Mouse (Mus musculus) heart, postnatal 14 days (tissue): Measurements from ENCODE around the gene Kdm4b. TPM values are rescaled to one million over a fixed set of nuclear protein-coding genes. Genes with fewer than 3 reads are reported as not detected.
A peak's percentile ranks its signal among the peaks of the same experiment; 100 is the strongest.

Experiments used
- DNase-seq, 2 experiments: peaks; one replicate each; pipeline ENCODE4 v3.0.0; 2021 to 2022
- intact Hi-C: fragments of 180-260 bp; cut with DNase I; formaldehyde crosslinking; loops from one replicate; pipeline ENCODE4 v1.15.1; 2025
- microRNA-seq, 2 experiments: library from miRNA; unstranded; fragments of <30 nt; microRNA quantifications; one replicate each; pipeline ENCODE4 v1.2.0; 2021 to 2022
- total RNA-seq, 2 experiments: library from RNA; stranded (reverse); gene quantifications; 2 replicates each; pipeline ENCODE4 v1.2.3; 2021

Kdm4b gene
- total RNA-seq, 2 experiments from 2014 or later, result 44.3 to 44.9 TPM

DNA sequence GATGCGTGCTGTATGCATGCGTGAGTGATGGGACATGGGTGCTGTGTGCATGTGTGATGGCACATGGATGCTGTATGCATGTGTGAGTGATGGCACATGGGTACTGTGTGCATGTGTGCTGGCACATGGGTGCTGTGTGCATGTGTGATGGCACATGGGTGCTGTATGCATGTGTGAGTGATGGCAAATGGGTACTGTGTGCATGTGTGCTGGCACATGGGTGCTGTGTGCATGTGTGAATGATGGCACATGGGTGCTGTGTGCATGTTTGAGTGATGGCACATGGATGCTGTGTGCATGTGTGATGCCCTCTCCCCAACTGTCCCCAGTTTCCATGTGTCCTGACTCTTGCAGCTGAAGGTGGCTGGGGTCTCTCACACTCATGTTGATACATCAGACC, 94.2 kb downstream of the Kdm4b start:
- intact Hi-C loops, result no loop called here
- no peak for DNase-seq

DNA sequence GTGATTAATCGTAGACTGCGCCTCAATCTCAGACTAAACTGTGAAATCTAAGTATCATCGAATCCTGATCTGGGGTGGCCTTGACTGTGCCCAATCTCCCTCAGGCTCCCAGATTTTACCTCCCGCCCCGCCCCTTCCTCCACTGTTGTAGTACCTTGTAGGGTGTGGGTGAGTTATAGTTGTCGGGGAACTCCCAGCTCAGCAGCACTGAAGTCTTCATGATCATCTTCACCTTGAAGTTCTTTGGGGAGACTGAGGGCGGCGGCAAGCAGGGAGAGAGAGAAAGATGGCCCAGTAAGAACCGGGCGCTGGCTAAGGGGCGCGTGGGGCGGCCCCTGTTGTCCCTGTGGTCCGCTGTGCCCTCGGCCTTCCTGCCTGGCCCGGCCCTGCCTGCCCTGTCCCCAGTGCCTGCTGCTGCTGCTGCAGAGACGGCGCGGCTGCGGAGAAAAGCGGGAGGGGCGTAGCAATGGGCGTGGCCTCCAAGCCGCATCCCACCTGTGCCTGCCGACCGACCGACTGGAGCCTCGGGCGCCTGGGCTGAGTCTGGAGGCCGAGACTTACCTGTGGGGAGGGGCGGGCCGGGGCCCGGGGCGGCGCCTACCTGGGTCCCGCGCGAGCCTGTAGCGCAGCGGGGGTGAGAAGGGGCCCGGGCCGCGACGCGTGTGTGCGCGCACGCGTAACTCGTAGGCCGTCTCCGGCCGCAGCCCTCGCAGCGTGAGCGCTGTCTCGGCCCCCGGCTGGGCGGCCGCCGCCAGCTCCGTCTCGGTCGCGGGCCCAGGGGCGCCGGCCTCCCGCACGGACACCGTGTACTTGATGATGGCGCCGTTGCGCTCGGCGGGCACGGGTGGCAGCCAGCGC, 99.1 kb downstream of the Kdm4b start:
- intact Hi-C loops, result loop anchor here (2.0 to 5.0 kb wide), 2 partner anchors 54 to 132 kb away; no protein-coding TSS in a partner anchor
- peak; percentile 25 to 32 for DNase-seq

DNA sequence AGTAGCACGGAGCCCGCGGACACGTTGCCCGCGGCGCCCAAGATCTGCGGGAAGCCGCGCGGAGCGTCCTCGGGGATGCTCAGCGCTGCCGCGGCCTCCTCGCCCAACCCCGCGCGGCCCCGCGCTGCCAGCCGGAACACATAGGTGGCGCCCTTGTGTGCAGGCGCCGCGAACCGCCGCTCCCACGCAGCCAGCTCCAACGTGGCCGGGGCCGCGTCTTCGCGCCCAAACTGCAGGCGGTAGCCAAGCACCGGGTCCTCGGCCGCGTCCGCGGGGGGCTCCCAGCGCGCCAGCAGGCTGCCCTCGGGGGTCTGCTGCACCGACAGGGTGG, 99.7 kb downstream of the Kdm4b start:
- intact Hi-C loops, result loop anchor here (2.0 to 5.0 kb wide), 2 partner anchors 53 to 132 kb away; no protein-coding TSS in a partner anchor
- DNase-seq, result peak; percentile 89 to 93

DNA sequence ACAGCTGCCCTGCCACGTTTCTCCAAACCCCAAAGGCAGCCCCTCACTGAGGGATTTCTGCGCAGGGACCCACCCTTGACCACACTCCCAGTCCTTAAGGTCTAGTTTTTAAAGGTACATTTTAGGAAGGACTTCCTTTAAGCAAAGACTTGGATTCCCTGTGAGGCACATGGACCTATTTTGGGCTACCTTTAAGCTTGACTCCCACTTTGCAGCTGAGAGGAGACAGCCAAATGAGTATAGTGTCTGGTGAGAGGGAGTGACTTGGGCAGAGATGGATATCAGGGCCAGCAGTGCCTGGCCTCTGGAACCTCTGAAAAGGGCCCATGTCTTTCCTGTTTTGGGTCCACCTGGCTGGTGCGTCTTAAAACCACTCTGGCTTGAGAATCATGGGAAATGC, 100.1 kb downstream of the Kdm4b start:
- no peak for DNase-seq
- intact Hi-C loops, result loop anchor here (2.0 to 5.0 kb wide), 2 partner anchors 53 to 131 kb away; no protein-coding TSS in a partner anchor

DNA sequence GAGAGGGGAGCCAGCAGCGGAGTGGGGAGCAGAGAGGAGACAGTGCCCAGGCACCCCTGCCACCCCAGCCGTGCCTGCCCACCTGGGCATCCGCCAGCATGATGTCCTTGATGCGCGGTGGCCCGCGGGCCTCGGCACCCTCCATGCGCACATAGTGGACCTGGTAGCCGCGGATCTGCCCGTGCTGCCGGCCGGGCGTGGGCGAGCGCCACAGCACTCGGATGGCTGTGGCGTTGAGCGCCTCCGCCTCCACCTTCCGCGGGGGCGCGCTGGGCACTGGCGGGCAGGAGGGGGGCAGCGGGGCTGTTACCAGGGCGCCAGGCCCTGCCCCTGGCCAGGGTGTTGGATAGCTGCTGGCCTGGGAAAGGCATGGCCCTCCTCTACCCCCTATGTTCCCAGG, 102.0 kb downstream of the Kdm4b start:
- DNase-seq, result no peak
- intact Hi-C loops, result loop anchor here (5.0 kb wide), 1 partner anchor 129 kb away; no protein-coding TSS in a partner anchor

DNA sequence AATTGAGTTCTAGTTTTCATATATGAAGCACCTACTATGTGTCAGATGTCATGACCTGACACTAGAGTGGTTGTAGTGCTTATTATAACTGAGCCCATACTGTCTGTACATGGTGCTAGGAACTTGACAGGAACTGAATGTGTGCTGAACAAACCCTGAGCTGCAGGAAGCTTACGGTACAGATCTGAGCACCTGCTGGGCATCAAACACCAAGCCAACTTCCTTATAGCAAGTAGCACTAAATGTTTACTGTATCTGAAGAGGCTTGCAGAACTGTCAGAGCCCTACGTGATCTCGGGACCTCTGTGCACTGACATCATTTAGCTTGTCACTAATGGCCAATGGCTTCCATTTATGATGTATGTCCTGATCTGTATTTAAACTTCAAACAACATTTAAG, 105.7 kb downstream of the Kdm4b start:
- intact Hi-C loops, result no loop called here
- DNase-seq, result no peak

DNA sequence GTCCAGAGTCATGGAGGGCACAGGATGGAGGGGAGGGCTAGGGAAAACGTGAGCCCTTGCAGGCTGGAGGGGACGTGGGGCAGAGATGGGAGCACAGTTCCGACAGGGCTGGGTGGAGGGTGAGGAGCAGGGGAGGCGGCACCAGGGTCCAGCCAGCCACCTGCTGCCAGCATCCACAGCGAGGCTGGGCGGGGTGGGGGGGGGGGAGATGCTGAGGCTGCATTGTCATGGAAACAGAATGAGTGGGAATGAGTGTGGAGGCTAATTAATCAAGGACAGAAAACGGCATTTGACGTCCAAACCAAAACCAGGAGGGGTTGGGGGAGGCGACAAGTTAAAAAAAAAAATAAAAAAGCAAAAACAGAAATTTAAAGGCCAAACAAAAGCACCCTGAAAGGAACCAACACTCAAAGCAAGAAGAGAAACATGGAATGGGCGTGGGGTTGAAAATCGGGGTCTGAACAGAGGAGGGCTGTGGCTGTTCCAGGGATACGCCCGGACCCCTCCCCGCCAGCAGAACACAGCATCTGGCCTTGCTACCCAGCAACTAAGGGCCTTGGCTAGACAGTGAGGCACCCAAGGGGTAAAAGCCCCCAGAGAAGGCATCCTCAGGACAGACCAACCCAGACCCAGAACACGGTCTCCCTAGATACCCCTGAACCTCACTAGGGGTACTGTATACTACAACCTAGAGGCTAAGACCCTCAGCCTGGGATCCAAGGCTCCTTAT, 114.0 kb downstream of the Kdm4b start:
- no peak for DNase-seq
- intact Hi-C loops, result no loop called here

DNA sequence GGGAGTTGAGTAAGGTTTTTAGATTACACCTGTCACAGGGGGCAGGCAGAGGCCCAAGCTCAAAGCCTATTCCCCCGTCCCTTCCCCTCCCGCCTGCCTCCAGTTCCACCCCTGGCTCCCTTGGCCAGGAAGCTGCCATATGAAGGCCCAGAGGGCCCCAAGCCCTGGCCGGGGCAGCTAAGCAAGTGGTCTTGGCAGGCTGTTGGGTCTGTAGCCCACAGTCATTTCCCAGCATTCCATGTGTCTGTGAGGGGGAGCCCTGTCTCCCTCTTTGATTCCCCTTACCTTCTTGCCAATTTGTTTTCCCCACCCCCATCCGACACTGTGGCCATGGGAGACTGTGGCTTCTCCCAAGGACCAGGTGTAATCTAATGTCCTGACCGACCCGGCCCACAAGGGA, 116.5 kb downstream of the Kdm4b start:
- DNase-seq, result no peak
- intact Hi-C loops, result no loop called here

DNA sequence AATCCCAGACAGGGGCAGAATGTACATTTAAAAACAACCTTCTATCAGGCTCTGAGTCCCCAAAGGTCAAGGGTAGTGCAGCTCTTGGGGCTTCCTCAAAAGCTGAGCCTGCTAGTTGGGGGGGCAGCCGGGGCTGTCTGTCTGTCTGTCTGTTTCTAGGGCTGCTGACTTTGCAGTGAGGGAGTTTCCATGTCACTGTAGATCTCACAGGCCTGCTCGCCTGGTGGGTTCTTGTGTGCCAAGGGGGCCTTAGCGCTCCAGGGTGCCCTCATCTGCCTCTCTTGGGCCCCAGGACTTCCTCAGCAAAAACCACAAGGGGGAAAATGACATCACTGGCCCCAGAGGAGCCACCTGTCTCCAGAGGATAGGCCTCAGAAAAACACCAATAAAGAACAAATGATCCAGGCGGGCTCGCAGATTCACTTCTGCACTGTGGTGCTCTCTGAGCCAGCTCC, 117.5 kb downstream of the Kdm4b start:
- intact Hi-C loops, result no loop called here
- DNase-seq, result no peak

DNA sequence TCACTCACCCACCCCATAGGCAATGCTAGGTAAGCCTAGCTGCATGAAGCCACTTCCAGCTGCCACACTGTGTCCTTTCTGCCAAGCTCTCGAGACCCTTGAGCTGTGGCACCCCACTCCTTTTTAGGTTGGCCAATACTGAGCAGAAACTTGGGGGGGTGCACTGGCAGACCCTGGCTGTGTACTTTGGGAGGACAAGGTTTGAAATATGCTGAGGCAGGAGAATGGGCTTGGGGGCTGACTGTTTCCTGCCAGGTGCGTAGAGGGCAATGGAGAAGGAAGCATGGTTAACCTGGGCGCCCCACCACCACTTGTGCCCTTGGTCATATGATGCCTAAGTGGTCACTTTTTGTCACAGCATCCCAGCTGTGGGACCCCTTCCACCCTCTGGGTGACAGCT, 118.9 kb downstream of the Kdm4b start:
- no peak for DNase-seq
- intact Hi-C loops, result no loop called here

DNA sequence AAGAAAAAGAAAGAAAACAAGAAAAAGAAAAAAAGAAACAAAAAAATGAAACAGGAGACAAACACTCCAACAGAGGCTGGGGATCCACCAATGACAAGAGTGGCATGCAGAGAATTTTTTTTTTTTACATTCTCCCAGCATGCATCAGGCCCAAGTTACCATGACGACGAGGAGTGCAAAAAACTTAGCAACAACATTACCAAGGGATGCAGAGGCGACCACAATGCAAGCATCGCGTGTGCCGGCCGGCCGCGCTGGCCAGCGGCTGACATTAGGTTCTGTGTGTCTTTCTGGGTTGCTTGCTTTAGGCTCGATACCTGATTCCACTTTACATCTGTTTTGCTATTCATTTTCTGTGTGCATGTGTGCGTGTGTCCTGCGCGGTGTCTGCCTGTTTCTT, 119.5 kb downstream of the Kdm4b start:
- no peak for DNase-seq
- intact Hi-C loops, result no loop called here

DNA sequence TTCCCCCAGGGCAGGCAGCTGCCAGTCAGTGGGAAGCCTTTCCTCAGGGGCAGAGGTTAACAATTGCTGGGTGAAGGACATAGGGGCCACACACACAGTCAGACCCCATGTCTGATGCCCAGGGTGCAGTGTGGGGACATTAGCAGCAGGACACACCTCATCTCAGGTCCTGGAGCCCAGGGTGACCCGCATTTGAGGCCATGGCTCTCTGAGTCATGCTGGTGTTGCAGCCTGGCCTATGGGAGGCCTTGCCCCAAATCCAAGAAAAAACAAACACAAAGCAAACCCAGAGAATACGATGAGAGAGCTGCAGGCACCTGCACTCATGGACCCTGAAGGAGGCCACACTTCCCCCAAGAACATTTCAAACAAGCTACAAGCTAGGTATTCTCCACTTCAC, 121.9 kb downstream of the Kdm4b start:
- intact Hi-C loops, result no loop called here
- DNase-seq, result no peak

Small RNA genes within 50 kb of the gene (microRNA-seq; reads per million reads assigned to microRNA genes)
- gene Mir6977, result 0 to 2.4 reads per million in 2 experiments

Other genes starting within 250 kb of the Kdm4b start
- 10 to 100 TPM; 37.3 to 39.8 TPM for gene Hdgfl2, start 246.4 kb upstream of the Kdm4b start, total RNA-seq
- gene Plin4, start 216.3 kb upstream of the Kdm4b start, total RNA-seq, result 100 to 1,000 TPM; 125 to 147 TPM
- gene Plin5, start 208.5 kb upstream of the Kdm4b start, total RNA-seq, result 100 to 1,000 TPM; 154 to 166 TPM
- gene Lrg1, start 204.1 kb upstream of the Kdm4b start, total RNA-seq, result 10 to 100 TPM; 36.7 to 45.8 TPM
- 10 to 100 TPM; 14.5 to 14.7 TPM for gene Sema6b, start 185.7 kb upstream of the Kdm4b start, total RNA-seq
- 1 to 10 TPM; 3.5 to 5.1 TPM for gene Tnfaip8l1, start 163.6 kb upstream of the Kdm4b start, total RNA-seq
- 10 to 100 TPM; 33.2 to 34.6 TPM for gene Mydgf, start 142.1 kb upstream of the Kdm4b start, total RNA-seq
- 10 to 100 TPM; 32.8 to 36.6 TPM for gene Dpp9, start 107.2 kb upstream of the Kdm4b start, total RNA-seq
- gene Fem1a, start 69.3 kb upstream of the Kdm4b start, total RNA-seq, result 10 to 100 TPM; 90.4 to 94.6 TPM
- gene Ticam1, start 49.3 kb upstream of the Kdm4b start, total RNA-seq, result 10 to 100 TPM in 1 of 2 experiments, 1 to 10 TPM in 1; 9.5 to 11.4 TPM
- 100 to 1,000 TPM; 115 to 133 TPM for gene Plin3, start 33.2 kb upstream of the Kdm4b start, total RNA-seq
- under 1 TPM in 1 of 2 experiments, not detected in 1; 0.36 TPM for gene Arrdc5, start 25.8 kb upstream of the Kdm4b start, total RNA-seq
- 10 to 100 TPM in 1 of 2 experiments, 1 to 10 TPM in 1; 4.8 to 12.2 TPM for gene Uhrf1, start 22.7 kb upstream of the Kdm4b start, total RNA-seq
- gene Ptprs, start 150.4 kb downstream of the Kdm4b start, total RNA-seq, result 10 to 100 TPM; 60.3 to 64.8 TPM
- gene Znrf4, start 186.4 kb downstream of the Kdm4b start, total RNA-seq, result not detected
- gene Gm20219, start 228.3 kb downstream of the Kdm4b start, total RNA-seq, result under 1 TPM; 0.43 to 0.51 TPM